Mouse (Mus musculus) brain, embryonic 14.5 days (tissue): ENCODE measurements at regions not wholly inside any gene's neighbourhood (a gene's known extent, or its start where the extent isn't known, plus 50 kb on each side); places are given as distances from the start of the nearest gene placed in this dataset.

Experiments
- CTCF ChIP-seq: fragments of 200-500 bp; IDR thresholded peaks from 2 replicates; pipeline ENCODE4 v1.5.1; 2012; ENCODE audit warnings: inconsistent platforms, mild to moderate bottlenecking, moderate library complexity, borderline replicate concordance; ENCODE audit not compliant: insufficient read depth, insufficient read length; ENCODE audit errors: extremely low read depth
- POLR2A ChIP-seq: fragments of 200-500 bp; IDR thresholded peaks from 2 replicates; pipeline ENCODE4 v1.6.1; 2012; ENCODE audit warnings: mild to moderate bottlenecking, inconsistent platforms, borderline replicate concordance; ENCODE audit not compliant: poor library complexity, insufficient read depth, insufficient read length, severe bottlenecking; ENCODE audit errors: extremely low read depth

GRCm38 (mm10) chr8:86342016-86342684, 238.3 kb downstream of the Abcc12 start:
- TF ChIP-seq POLR2A = no peak
- TF ChIP-seq CTCF = no peak
